Mouse (Mus musculus) MEL (cell line): Measurements from ENCODE around the gene Angptl2. TPM values are rescaled to one million over a fixed set of nuclear protein-coding genes. Genes with fewer than 3 reads are reported as not detected.

Experiments used
- DNase-seq: peaks from one replicate; pipeline ENCODE4 v3.0.0; 2011; ENCODE audit warnings: low read depth, low spot score
- H3K27ac ChIP-seq: 2 replicates; pipeline ENCODE4 v1.5.1; 2012; ENCODE audit warnings: low read depth, mild to moderate bottlenecking, control low read depth, low read length, moderate library complexity; ENCODE audit not compliant: control insufficient read depth
- H3K27me3 ChIP-seq, 2 experiments: fragments of 150-350 bp in 1 of 2; sonication (generic) in 1 of 2; 2 replicates each; pipeline ENCODE4 v1.6.1; 2012; ENCODE audit warnings: low read length in 2 of 2, mild to moderate bottlenecking in 2 of 2, improper control_type of control experiment in 1 of 2, moderate library complexity in 1 of 2; ENCODE audit not compliant: insufficient read depth in 2 of 2, control insufficient read depth in 1 of 2
- H3K36me3 ChIP-seq, 2 experiments: 2 replicates each; pipeline ENCODE4 v1.6.1; 2012 to 2014; ENCODE audit warnings: low read length in 2 of 2, improper control_type of control experiment in 1 of 2, inconsistent platforms in 1 of 2, mild to moderate bottlenecking in 1 of 2; ENCODE audit not compliant: insufficient read depth in 2 of 2, control insufficient read depth in 1 of 2
- H3K4me1 ChIP-seq, 2 experiments: fragments of 150-350 bp in 1 of 2; sonication (generic) in 1 of 2; 2 replicates each; pipeline ENCODE4 v1.6.1; 2012; ENCODE audit warnings: low read length in 2 of 2, improper control_type of control experiment in 1 of 2, mild to moderate bottlenecking in 1 of 2; ENCODE audit not compliant: insufficient read depth in 2 of 2, control insufficient read depth in 1 of 2
- H3K4me3 ChIP-seq, 2 experiments: fragments of 150-350 bp in 1 of 2; sonication (generic) in 1 of 2; 2 replicates each; pipeline ENCODE4 v1.5.1; 2012; ENCODE audit warnings: low read depth in 2 of 2, low read length in 2 of 2, mild to moderate bottlenecking in 2 of 2, moderate library complexity in 2 of 2, control low read depth in 1 of 2, improper control_type of control experiment in 1 of 2; ENCODE audit not compliant: control insufficient read depth in 1 of 2, insufficient read depth in 1 of 2
- H3K79me2 ChIP-seq: 2 replicates; pipeline ENCODE4 v1.6.1; 2012; ENCODE audit warnings: mild to moderate bottlenecking, low read length, moderate library complexity; ENCODE audit not compliant: control insufficient read depth, poor library complexity, insufficient read depth
- H3K9ac ChIP-seq: 2 replicates; pipeline ENCODE4 v1.6.1; 2012; ENCODE audit warnings: low read depth, mild to moderate bottlenecking, control low read depth, low read length, moderate library complexity; ENCODE audit not compliant: control insufficient read depth, poor library complexity, severe bottlenecking
- H3K9me3 ChIP-seq: fragments of 150-350 bp; sonication (generic); replicated peaks from 2 replicates; pipeline ENCODE4 v1.6.1; 2012; ENCODE audit warnings: mild to moderate bottlenecking, low read length, improper control_type of control experiment, moderate library complexity; ENCODE audit not compliant: insufficient read depth
- BHLHE40 ChIP-seq: IDR thresholded peaks from 2 replicates; pipeline ENCODE4 v1.6.1; 2012; ENCODE audit warnings: low read depth, mild to moderate bottlenecking, inconsistent platforms, low read length, improper control_type of control experiment, borderline replicate concordance
- CHD1 ChIP-seq: IDR thresholded peaks from 2 replicates; pipeline ENCODE4 v1.6.1; 2012; ENCODE audit warnings: low read depth, mild to moderate bottlenecking, inconsistent platforms, low read length, improper control_type of control experiment
- CTCF ChIP-seq, 3 experiments: IDR thresholded peaks in 2 of 3; conservative IDR thresholded peaks in 1 of 3; 2 replicates each; pipeline ENCODE4 v1.5.1; 2011 to 2012; ENCODE audit warnings: low read length in 3 of 3, low read depth in 2 of 3, mild to moderate bottlenecking in 2 of 3, improper control_type of control experiment in 1 of 3, inconsistent platforms in 1 of 3, mixed read lengths in 1 of 3, moderate library complexity in 1 of 3; ENCODE audit not compliant: control insufficient read depth in 1 of 3, insufficient read depth in 1 of 3, poor library complexity in 1 of 3, severe bottlenecking in 1 of 3
- E2F4 ChIP-seq: IDR thresholded peaks from 2 replicates; pipeline ENCODE4 v1.6.1; 2011; ENCODE audit warnings: low read depth, low read length, improper control_type of control experiment, borderline replicate concordance
- GABPA ChIP-seq: IDR thresholded peaks from 2 replicates; pipeline ENCODE4 v1.6.1; 2012; ENCODE audit warnings: low read depth, mild to moderate bottlenecking, inconsistent platforms, low read length, improper control_type of control experiment, moderate library complexity
- GATA1 ChIP-seq: IDR thresholded peaks from 2 replicates; pipeline ENCODE4 v1.6.1; 2011; ENCODE audit warnings: low read depth, low read length, improper control_type of control experiment
- HCFC1 ChIP-seq: IDR thresholded peaks from 2 replicates; pipeline ENCODE4 v1.6.1; 2012; ENCODE audit warnings: low read depth, mild to moderate bottlenecking, inconsistent platforms, low read length, improper control_type of control experiment, moderate library complexity
- JUND ChIP-seq: IDR thresholded peaks from 2 replicates; pipeline ENCODE4 v1.6.1; 2011; ENCODE audit warnings: low read depth, mild to moderate bottlenecking, improper control_type of control experiment, low read length
- KAT2A ChIP-seq: conservative IDR thresholded peaks from 2 replicates; pipeline ENCODE4 v1.6.1; 2012; ENCODE audit warnings: low read depth, low read length, improper control_type of control experiment, inconsistent platforms
- MAX ChIP-seq: IDR thresholded peaks from 2 replicates; pipeline ENCODE4 v1.6.1; 2011; ENCODE audit warnings: low read length, improper control_type of control experiment
- MEF2A ChIP-seq: IDR thresholded peaks from 2 replicates; pipeline ENCODE4 v1.6.1; 2014; ENCODE audit warnings: low read depth, mild to moderate bottlenecking, inconsistent platforms, low read length, improper control_type of control experiment; ENCODE audit not compliant: poor library complexity, insufficient replicate concordance, severe bottlenecking; ENCODE audit errors: extremely low read depth
- MXI1 ChIP-seq: IDR thresholded peaks from 2 replicates; pipeline ENCODE4 v1.6.1; 2011; ENCODE audit warnings: mild to moderate bottlenecking, low read depth, low read length, improper control_type of control experiment
- MYC ChIP-seq: IDR thresholded peaks from 2 replicates; pipeline ENCODE4 v1.6.1; 2011; ENCODE audit warnings: low read depth, mild to moderate bottlenecking, low read length, improper control_type of control experiment, moderate library complexity
- NELFE ChIP-seq: IDR thresholded peaks from 2 replicates; pipeline ENCODE4 v1.6.1; 2011; ENCODE audit warnings: low read depth, low read length, improper control_type of control experiment
- POLR2AphosphoS2 ChIP-seq: IDR thresholded peaks from 2 replicates; pipeline ENCODE4 v1.6.1; 2011; ENCODE audit warnings: low read length, improper control_type of control experiment
- POLR2AphosphoS5 ChIP-seq: IDR thresholded peaks from 2 replicates; pipeline ENCODE4 v1.6.1; 2012; ENCODE audit warnings: low read depth, borderline replicate concordance, mild to moderate bottlenecking, inconsistent platforms, low read length, moderate library complexity, mixed read lengths
- RAD21 ChIP-seq: IDR thresholded peaks from 2 replicates; pipeline ENCODE4 v1.6.1; 2011; ENCODE audit warnings: mild to moderate bottlenecking, low read depth, low read length, improper control_type of control experiment
- SIN3A ChIP-seq: IDR thresholded peaks from 2 replicates; pipeline ENCODE4 v1.6.1; 2012; ENCODE audit warnings: low read length, improper control_type of control experiment, inconsistent platforms
- SMC3 ChIP-seq: IDR thresholded peaks from 2 replicates; pipeline ENCODE4 v1.6.1; 2011; ENCODE audit warnings: low read depth, low read length, improper control_type of control experiment
- TAL1 ChIP-seq: IDR thresholded peaks from 2 replicates; pipeline ENCODE4 v1.6.1; 2012; ENCODE audit warnings: mild to moderate bottlenecking, inconsistent platforms, low read length, moderate library complexity, mixed read lengths
- TBP ChIP-seq: IDR thresholded peaks from 2 replicates; pipeline ENCODE4 v1.8.0; 2011; ENCODE audit warnings: low read depth, low read length, improper control_type of control experiment
- UBTF ChIP-seq: IDR thresholded peaks from 2 replicates; pipeline ENCODE4 v1.6.1; 2012; ENCODE audit warnings: low read depth, mild to moderate bottlenecking, inconsistent platforms, low read length, improper control_type of control experiment, moderate library complexity, borderline replicate concordance; ENCODE audit not compliant: insufficient read depth
- USF1 ChIP-seq: IDR thresholded peaks from 2 replicates; pipeline ENCODE4 v1.6.1; 2014; ENCODE audit warnings: low read depth, mild to moderate bottlenecking, inconsistent platforms, low read length, improper control_type of control experiment, moderate library complexity
- ZC3H11A ChIP-seq: IDR thresholded peaks from 2 replicates; pipeline ENCODE4 v1.6.1; 2012; ENCODE audit warnings: low read depth, mild to moderate bottlenecking, inconsistent platforms, low read length, improper control_type of control experiment
- ZKSCAN1 ChIP-seq: IDR thresholded peaks from 2 replicates; pipeline ENCODE4 v1.6.1; 2012; ENCODE audit warnings: low read depth, mild to moderate bottlenecking, inconsistent platforms, low read length, improper control_type of control experiment, moderate library complexity
- ZMIZ1 ChIP-seq: IDR thresholded peaks from 2 replicates; pipeline ENCODE4 v1.6.1; 2012; ENCODE audit warnings: low read depth, mild to moderate bottlenecking, inconsistent platforms, low read length, improper control_type of control experiment, moderate library complexity
- ZNF384 ChIP-seq: IDR thresholded peaks from 2 replicates; pipeline ENCODE4 v1.6.1; 2012; ENCODE audit warnings: low read depth, mild to moderate bottlenecking, inconsistent platforms, low read length, improper control_type of control experiment
- polyA plus RNA-seq, 2 experiments: library from polyadenylated mRNA; stranded (reverse) in 1 of 2; unstranded in 1 of 2; fragments of >175 nt in 1 of 2; fragments of >200 nt in 1 of 2; gene quantifications; 2 replicates each; pipeline versions ENCODE4 v1.2.1 to v1.2.4; 2012; ENCODE audit warnings: low replicate concordance in 2 of 2, low read depth in 1 of 2; ENCODE audit not compliant: insufficient read length in 2 of 2, insufficient read depth in 1 of 2, missing spikeins in 1 of 2
- total RNA-seq: library from RNA; depleted of rRNA; stranded (reverse); fragments of 300-350 nt; gene quantifications from 2 replicates; pipeline ENCODE4 v1.2.3, GENCODE M21; 2012

Angptl2 gene
- total and polyA plus RNA-seq, 3 experiments, result 0.08 TPM; not detected in 2

GRCm38 (mm10) chr2:33279758-33280157 is 63.9 kb downstream of the Angptl2 start:
- Histone ChIP-seq H3K27ac (no peak overlapping the region), H3K4me1 (no peaks in the 10 kb centered on the region), H3K79me2 (no peaks in the 10 kb centered on the region), H3K9me3 (no peaks in the 10 kb centered on the region), H3K9ac (no peak overlapping the region), H3K4me3 (no peak overlapping the region), H3K27me3 (no peaks in the 10 kb centered on the region), H3K36me3 (no peaks in the 10 kb centered on the region)
- no peak for DNase-seq
- no peak for TF ChIP-seq MEF2A
- no peak for TF ChIP-seq ZKSCAN1
- TF ChIP-seq POLR2AphosphoS5, result no peak
- no peak for TF ChIP-seq MAX
- TF ChIP-seq MXI1, result no peak
- no peak for TF ChIP-seq UBTF
- TF ChIP-seq NELFE, result no peak
- TF ChIP-seq JUND, result no peak
- TF ChIP-seq CHD1, result no peak
- TF ChIP-seq KAT2A, result no peak
- TF ChIP-seq ZC3H11A, result no peak
- no peak for TF ChIP-seq GABPA
- TF ChIP-seq USF1, result no peak

- Histone ChIP-seq H3K27me3 (no peaks in the 10 kb centered on the region), H3K4me3 (no peak overlapping the region), H3K9ac (no peak overlapping the region), H3K4me1 (no peaks in the 10 kb centered on the region), H3K9me3 (no peaks in the 10 kb centered on the region), H3K27ac (no peak overlapping the region), H3K79me2 (no peaks in the 10 kb centered on the region), H3K36me3 (no peaks in the 10 kb centered on the region)
- TF ChIP-seq E2F4 (no peak), POLR2AphosphoS2 (no peak), GATA1 (no peak), SMC3 (no peak), MYC (no peak), ZNF384 (no peak), UBTF (no peak), TAL1 (no peak), ZKSCAN1 (no peak), SIN3A (no peak), TBP (no peak), HCFC1 (no peak), CTCF (IDR thresholded peaks at IDR 0.05 in 2 of 3, conservative IDR thresholded peaks at IDR 0.05 in 1 of 3; ENCODE audit: control insufficient read depth in 1 of 3, insufficient read depth in 1 of 3, low read depth in 2 of 3, low read length in 3 of 3, poor library complexity in 1 of 3, severe bottlenecking in 1 of 3) (no peak), RAD21 (no peak), NELFE (no peak), KAT2A (no peak), BHLHE40 (no peak), ZMIZ1 (no peak)
- DNase-seq, result no peak
Observed at GRCm38 (mm10) chr2:33280525-33280924, 64.7 kb downstream of the Angptl2 start.
